Mouse (Mus musculus) brain, embryonic 14.5 days (tissue): ENCODE measurements around the gene Anxa8.

ENCODE experiments used
- CTCF ChIP-seq: fragments of 200-500 bp; IDR thresholded peaks from 2 replicates; pipeline ENCODE4 v1.5.1; 2012; ENCODE audit warnings: inconsistent platforms, mild to moderate bottlenecking, moderate library complexity, borderline replicate concordance; ENCODE audit not compliant: insufficient read depth, insufficient read length; ENCODE audit errors: extremely low read depth
- POLR2A ChIP-seq: fragments of 200-500 bp; IDR thresholded peaks from 2 replicates; pipeline ENCODE4 v1.6.1; 2012; ENCODE audit warnings: mild to moderate bottlenecking, inconsistent platforms, borderline replicate concordance; ENCODE audit not compliant: poor library complexity, insufficient read depth, insufficient read length, severe bottlenecking; ENCODE audit errors: extremely low read depth

- no peak for TF ChIP-seq POLR2A
- no peak for TF ChIP-seq CTCF
Observed at GRCm38 (mm10) chr14:34139671-34140664, 54.2 kb downstream of the Anxa8 start.
